13 mouse cellular contexts compared by ENCODE assay signal in the genomic region with DNA sequence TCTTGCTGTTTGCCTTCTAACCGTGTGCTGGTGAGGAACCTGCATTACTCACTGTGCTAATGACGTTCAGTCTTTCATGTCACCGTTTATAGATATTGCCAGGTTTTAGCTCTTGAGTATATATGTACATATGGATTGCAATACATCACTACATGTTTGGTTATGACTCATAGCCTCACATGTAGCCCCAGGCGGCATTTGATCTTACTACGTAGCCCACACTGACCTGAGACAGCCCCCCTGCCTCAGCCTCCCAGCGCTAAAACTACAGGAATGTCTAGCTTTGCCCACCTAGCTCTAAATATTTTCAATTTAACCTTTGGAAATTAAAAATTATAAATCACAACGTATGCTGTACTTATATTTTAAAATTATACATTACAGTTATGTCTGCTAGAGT. TPM values are rescaled to one million over a fixed set of nuclear protein-coding genes. Genes with fewer than 3 reads are reported as not detected.
"Had no signal": no experiment of that assay in that cellular context is flagged by ENCODE, and none has a peak within 500 bp of the region (broad histone marks: within the 10 kb centered on the region; RNA-seq: fewer than 3 reads in every experiment).

No protein-coding gene starts in this region.

- H3K9me3 ChIP-seq: kidney, embryonic 15.5 days; limb, embryonic 15.5 days; liver, embryonic 12.5 days; midbrain, embryonic 10.5 days; neural tube, embryonic 13.5 days; stomach, embryonic 15.5 days had no signal

- H3K27ac ChIP-seq: limb, embryonic 15.5 days; liver, embryonic 12.5 days; neural tube, embryonic 13.5 days; stomach, embryonic 15.5 days had no signal

- H3K4me2 ChIP-seq: limb, embryonic 15.5 days; liver, embryonic 12.5 days; neural tube, embryonic 13.5 days; stomach, embryonic 15.5 days had no signal

- H3K4me1 ChIP-seq: liver, embryonic 12.5 days had no signal

- H3K27me3 ChIP-seq: limb, embryonic 15.5 days; liver, embryonic 12.5 days; neural tube, embryonic 13.5 days; stomach, embryonic 15.5 days had no signal

- H3K36me3 ChIP-seq: kidney, embryonic 15.5 days; limb, embryonic 15.5 days; liver, embryonic 12.5 days; midbrain, embryonic 10.5 days; neural tube, embryonic 13.5 days; stomach, embryonic 15.5 days had no signal

- ATAC-seq: liver, embryonic 12.5 days had no signal

- H3K9ac ChIP-seq: kidney, embryonic 15.5 days; limb, embryonic 15.5 days; liver, embryonic 12.5 days; neural tube, embryonic 13.5 days; stomach, embryonic 15.5 days had no signal

- H3K4me3 ChIP-seq: kidney, embryonic 15.5 days; limb, embryonic 15.5 days; liver, embryonic 12.5 days; midbrain, embryonic 10.5 days; neural tube, embryonic 13.5 days; stomach, embryonic 15.5 days had no signal

RNA-seq across cellular contexts. Expression of a gene that starts 53.7 kb away (rescaled TPM):
- total RNA-seq: left cerebral cortex, adult 18-20 months; megakaryocyte, adult 5-6 weeks had no signal
- polyA plus RNA-seq: kidney, adult 2 months; large intestine, adult 2 months; limb, embryonic 11.5 days; limb, embryonic 15.5 days; liver, embryonic 12.5 days; liver, embryonic 16.5 days; stomach, embryonic 15.5 days; thymus, postnatal 0 days had no signal
